Mouse (Mus musculus): ENCODE results near the gene Arhgef18. TPM values are rescaled to one million over a fixed set of nuclear protein-coding genes. Genes with fewer than 3 reads are reported as not detected.
A peak's percentile ranks its signal among the peaks of the same experiment; 100 is the strongest.

The Arhgef18 gene
- 6.9 and 7.6 TPM in 2 replicates for polyA plus RNA-seq (2015; fragmentation: Nextera tagmentation; extraction: Ambion mirVana)

GRCm38 (mm10) chr8:3392771-3393710 is at the start of gene Arhgef18:
TSS of gene Arhgef18 (plus strand) at chr8:3393006.
- H3K27ac ChIP-seq (ENCODE audit: low read length) = no peak within 1 kb of the TSS
- H3K9ac ChIP-seq (ENCODE audit: low read length) = peak within 1 kb of the TSS; percentile 70
- ATAC-seq (ENCODE audit: low read depth) = peak; percentile 99
- no peaks in the 10 kb centered on the region for H3K9me3 ChIP-seq (ENCODE audit: control insufficient read depth, low read length)
- peak within 1 kb of the TSS; percentile 56 for H3K4me3 ChIP-seq (ENCODE audit: low read length)
- no peaks in the 10 kb centered on the region for H3K36me3 ChIP-seq (ENCODE audit: control insufficient read depth, insufficient read depth, low read length)
- peak within 1 kb of the TSS; percentile 58 for H3K4me2 ChIP-seq (ENCODE audit: low read depth, low read length)
- 2% methylated on average over 44 of the region's 48 CpGs for whole genome bisulfite sequencing
- no peaks in the 10 kb centered on the region for H3K27me3 ChIP-seq (ENCODE audit: control insufficient read depth, insufficient read depth, low read depth, low read length)
- peaks cover 14% of the 10 kb centered on the region for H3K4me1 ChIP-seq (replicated peaks; ENCODE audit: control insufficient read depth, insufficient read depth, low read length)

DNA sequence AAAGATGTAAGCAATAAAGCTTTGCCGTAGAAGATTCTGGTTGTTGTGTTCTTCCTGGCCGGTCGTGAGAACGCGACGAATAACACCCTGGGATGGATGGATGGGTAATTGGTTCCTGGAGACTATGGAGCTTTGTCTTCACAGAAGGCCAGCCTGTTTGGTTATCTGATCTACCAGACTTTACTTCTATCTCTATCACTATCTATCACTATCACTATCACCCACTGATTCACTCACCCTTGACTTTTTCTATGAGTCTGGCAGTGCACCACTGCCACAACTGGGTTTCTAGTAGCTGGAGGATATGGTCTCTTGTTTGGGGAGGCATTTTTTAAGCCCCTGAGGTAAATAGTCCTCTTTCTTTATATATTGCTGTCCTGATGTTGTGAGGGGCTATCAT is 47.5 kb upstream of the Arhgef18 start:
- 94% methylated on average over 6 of the region's 6 CpGs for WGBS
- ATAC-seq (ENCODE audit: low read depth) = no peak
- Histone ChIP-seq H3K9ac (ENCODE audit: low read length) (no peak overlapping the region), H3K4me3 (ENCODE audit: low read length) (no peak overlapping the region), H3K4me1 (replicated peaks; ENCODE audit: control insufficient read depth, insufficient read depth, low read length) (no peaks in the 10 kb centered on the region), H3K27me3 (ENCODE audit: control insufficient read depth, insufficient read depth, low read depth, low read length) (no peaks in the 10 kb centered on the region), H3K4me2 (ENCODE audit: low read depth, low read length) (no peak overlapping the region), H3K9me3 (ENCODE audit: control insufficient read depth, low read length) (no peaks in the 10 kb centered on the region), H3K27ac (ENCODE audit: low read length) (no peak overlapping the region), H3K36me3 (ENCODE audit: control insufficient read depth, insufficient read depth, low read length) (no peaks in the 10 kb centered on the region)

DNA sequence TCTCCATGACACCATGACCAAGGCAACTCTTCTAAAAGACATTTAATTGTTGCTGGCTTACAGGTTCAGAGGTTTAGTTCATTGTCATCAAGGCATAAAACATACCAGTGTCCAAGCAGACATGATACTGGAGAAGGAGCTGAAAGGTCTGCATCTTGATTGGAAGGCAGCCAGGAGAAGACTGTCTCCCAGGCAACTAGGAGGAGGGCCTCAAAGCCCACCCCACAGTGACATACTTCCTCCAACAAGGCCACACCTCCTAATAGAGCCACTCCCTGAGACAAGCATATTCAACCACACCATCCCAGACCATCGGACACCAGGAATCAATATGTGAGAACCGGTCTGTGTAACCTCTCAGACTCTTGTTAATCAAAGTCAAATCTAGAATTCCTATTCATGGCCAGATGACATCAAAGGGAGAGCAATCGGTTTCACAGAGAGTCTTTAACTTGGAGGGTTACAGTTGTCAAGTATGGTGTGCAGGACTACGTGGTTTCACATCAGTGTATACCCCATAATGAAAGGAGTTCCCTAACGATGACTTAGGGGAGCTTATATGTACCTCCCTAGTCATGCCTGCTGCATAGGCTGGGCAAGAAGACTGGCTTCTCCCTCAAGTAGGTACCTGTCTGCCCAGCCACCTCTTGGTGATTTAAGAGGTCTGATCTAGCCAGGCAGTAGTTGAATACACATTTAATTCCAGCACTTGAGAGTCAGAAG is 46.0 kb upstream of the Arhgef18 start:
- 74% methylated on average over 5 of the region's 5 CpGs for WGBS
- ATAC-seq (ENCODE audit: low read depth) = no peak
- no peaks in the 10 kb centered on the region for H3K9me3 ChIP-seq (ENCODE audit: control insufficient read depth, low read length)

DNA sequence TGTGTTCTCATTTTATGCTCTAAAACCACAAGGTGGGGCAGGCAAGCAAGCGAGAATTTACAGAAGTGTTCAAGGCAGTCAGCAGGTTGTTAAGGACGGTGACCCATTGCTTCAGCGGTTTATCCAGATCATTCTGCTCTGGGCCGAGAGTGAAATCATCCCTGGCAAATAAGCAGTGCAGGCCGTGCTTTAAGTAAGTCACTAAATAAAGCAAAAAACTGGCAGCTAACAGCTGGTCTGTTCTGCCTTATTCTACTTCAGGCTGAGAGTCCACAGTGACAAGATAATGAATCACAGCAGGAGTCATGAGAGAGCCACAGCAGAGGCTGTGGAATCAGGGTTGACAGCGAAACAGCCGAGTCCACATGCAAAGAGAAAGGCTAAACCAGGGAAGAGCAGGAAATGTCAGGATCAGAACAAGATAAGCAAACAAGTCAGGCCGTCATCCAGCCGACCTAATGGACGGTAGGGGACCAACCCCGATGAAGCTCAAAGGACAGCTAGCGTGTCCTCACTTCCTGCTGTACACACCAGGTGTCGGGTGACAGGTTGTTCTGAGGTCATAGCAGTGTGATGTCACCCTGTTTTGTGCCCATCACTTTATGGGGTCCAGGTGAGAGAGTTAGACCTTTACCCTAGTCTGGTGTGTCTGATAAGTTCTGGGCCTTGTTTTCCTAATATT is 44.5 kb upstream of the Arhgef18 start:
- Histone ChIP-seq H3K27me3 (ENCODE audit: control insufficient read depth, insufficient read depth, low read depth, low read length) (no peaks in the 10 kb centered on the region), H3K36me3 (ENCODE audit: control insufficient read depth, insufficient read depth, low read length) (no peaks in the 10 kb centered on the region)
- 20% methylated on average over 13 of the region's 13 CpGs for WGBS

More for the DNA sequence above, 46.0 kb upstream of the Arhgef18 start:
- Histone ChIP-seq H3K4me1 (replicated peaks; ENCODE audit: control insufficient read depth, insufficient read depth, low read length) (no peaks in the 10 kb centered on the region), H3K4me2 (ENCODE audit: low read depth, low read length) (no peak overlapping the region), H3K9ac (ENCODE audit: low read length) (no peak overlapping the region), H3K27me3 (ENCODE audit: control insufficient read depth, insufficient read depth, low read depth, low read length) (no peaks in the 10 kb centered on the region), H3K27ac (ENCODE audit: low read length) (no peak overlapping the region), H3K4me3 (ENCODE audit: low read length) (no peak overlapping the region), H3K36me3 (ENCODE audit: control insufficient read depth, insufficient read depth, low read length) (no peaks in the 10 kb centered on the region)

DNA sequence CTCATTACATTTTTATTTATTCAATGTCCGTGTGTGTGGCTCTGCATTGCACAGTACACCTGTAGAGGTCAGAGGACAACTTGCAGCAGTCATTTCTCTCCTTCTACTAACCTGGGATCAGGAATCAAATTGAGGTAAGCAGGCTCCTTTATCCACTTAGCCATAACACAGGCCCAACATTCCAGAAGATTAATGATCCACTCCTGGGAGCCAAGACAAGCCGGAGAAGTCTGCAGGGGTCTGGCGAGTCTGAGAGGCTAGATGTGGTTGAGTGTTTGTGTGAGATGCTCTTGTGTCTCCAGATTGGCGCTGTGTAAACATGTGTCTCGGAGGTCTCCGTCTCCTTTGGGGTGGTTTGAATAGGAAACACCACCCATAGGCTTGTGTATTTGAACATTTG is 42.1 kb upstream of the Arhgef18 start:
- Histone ChIP-seq H3K27ac (ENCODE audit: low read length) (no peak overlapping the region), H3K27me3 (ENCODE audit: control insufficient read depth, insufficient read depth, low read depth, low read length) (no peaks in the 10 kb centered on the region), H3K4me2 (ENCODE audit: low read depth, low read length) (no peak overlapping the region), H3K4me1 (replicated peaks; ENCODE audit: control insufficient read depth, insufficient read depth, low read length) (no peaks in the 10 kb centered on the region; the same call in 1 of the 2 replicates), H3K36me3 (ENCODE audit: control insufficient read depth, insufficient read depth, low read length) (no peaks in the 10 kb centered on the region), H3K4me3 (ENCODE audit: low read length) (no peak overlapping the region), H3K9me3 (ENCODE audit: control insufficient read depth, low read length) (no peaks in the 10 kb centered on the region), H3K9ac (ENCODE audit: low read length) (no peak overlapping the region)
- WGBS = 16% methylated on average over 6 of the region's 6 CpGs
- ATAC-seq (ENCODE audit: low read depth) = no peak

More for the DNA sequence above, 44.5 kb upstream of the Arhgef18 start:
- no peak for ATAC-seq (ENCODE audit: low read depth)
- H3K4me2 ChIP-seq (ENCODE audit: low read depth, low read length) = no peak overlapping the region
- H3K4me1 ChIP-seq (replicated peaks; ENCODE audit: control insufficient read depth, insufficient read depth, low read length) = no peaks in the 10 kb centered on the region; the same call in 1 of the 2 replicates
- H3K9ac ChIP-seq (ENCODE audit: low read length) = no peak overlapping the region
- no peaks in the 10 kb centered on the region for H3K9me3 ChIP-seq (ENCODE audit: control insufficient read depth, low read length)
- no peak overlapping the region for H3K27ac ChIP-seq (ENCODE audit: low read length)
- H3K4me3 ChIP-seq (ENCODE audit: low read length) = no peak overlapping the region

GRCm38 (mm10) chr8:3352715-3353114 is 40.1 kb upstream of the Arhgef18 start:
- Histone ChIP-seq H3K27me3 (ENCODE audit: control insufficient read depth, insufficient read depth, low read depth, low read length) (no peaks in the 10 kb centered on the region), H3K4me1 (replicated peaks; ENCODE audit: control insufficient read depth, insufficient read depth, low read length) (no peaks in the 10 kb centered on the region; the same call in 1 of the 2 replicates), H3K4me2 (ENCODE audit: low read depth, low read length) (no peak overlapping the region), H3K4me3 (ENCODE audit: low read length) (no peak overlapping the region), H3K36me3 (ENCODE audit: control insufficient read depth, insufficient read depth, low read length) (no peaks in the 10 kb centered on the region), H3K9ac (ENCODE audit: low read length) (no peak overlapping the region), H3K9me3 (ENCODE audit: control insufficient read depth, low read length) (no peaks in the 10 kb centered on the region), H3K27ac (ENCODE audit: low read length) (peak overlapping the region; percentile 19)
- 53% methylated on average over 6 of the region's 6 CpGs for WGBS
- ATAC-seq (ENCODE audit: low read depth) = peak; percentile 67

DNA sequence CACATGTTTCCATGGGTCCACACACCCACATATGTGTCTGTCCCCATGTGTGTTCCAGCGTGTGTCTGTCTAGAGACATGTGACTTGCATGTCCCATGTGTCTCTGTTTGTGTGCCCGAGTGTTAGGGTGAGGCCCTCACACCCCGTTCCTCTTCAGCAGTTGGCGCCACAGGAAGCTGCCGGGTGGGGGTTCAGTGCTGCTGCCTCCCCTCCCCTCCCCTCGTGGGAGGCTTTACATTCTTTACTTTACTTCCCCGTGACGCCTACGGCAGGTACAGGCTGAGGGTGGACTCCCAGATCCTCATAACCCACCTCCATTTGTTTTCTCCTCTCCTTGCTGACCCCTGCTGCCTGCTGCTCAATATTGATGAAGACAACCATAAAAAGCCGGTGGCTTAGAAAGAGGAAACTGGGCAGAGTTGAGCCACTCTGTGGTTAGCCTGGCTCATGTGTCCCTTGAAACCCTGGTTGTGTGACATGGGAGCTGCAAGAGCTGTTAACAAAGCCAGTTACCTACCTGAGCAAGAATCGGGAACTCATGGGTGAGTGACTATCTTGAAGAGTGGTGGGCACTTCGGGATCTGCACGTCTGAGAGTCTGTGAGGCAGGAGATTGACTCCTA is 39.5 kb upstream of the Arhgef18 start, which contains the start of gene A430078G23Rik:
Gene A430078G23Rik (plus strand): TSS at position 227 of the 622 bp plus-strand sequence.
- Histone ChIP-seq H3K27ac (ENCODE audit: low read length) (peak within 1 kb of the TSS; percentile 19), H3K36me3 (ENCODE audit: control insufficient read depth, insufficient read depth, low read length) (no peaks in the 10 kb centered on the region), H3K9ac (ENCODE audit: low read length) (no peak within 1 kb of the TSS), H3K4me2 (ENCODE audit: low read depth, low read length) (peak within 1 kb of the TSS; percentile 28; the same call in 1 of the 2 replicates), H3K27me3 (ENCODE audit: control insufficient read depth, insufficient read depth, low read depth, low read length) (no peaks in the 10 kb centered on the region), H3K4me3 (ENCODE audit: low read length) (no peak within 1 kb of the TSS), H3K9me3 (ENCODE audit: control insufficient read depth, low read length) (no peaks in the 10 kb centered on the region), H3K4me1 (replicated peaks; ENCODE audit: control insufficient read depth, insufficient read depth, low read length) (no peaks in the 10 kb centered on the region; the same call in 1 of the 2 replicates)
- peak; percentile 35; the same call in 1 of the 2 replicates for ATAC-seq (ENCODE audit: low read depth)
- WGBS = 37% methylated on average over 13 of the region's 13 CpGs

GRCm38 (mm10) chr8:3353811-3354442 is 38.9 kb upstream of the Arhgef18 start:
- Histone ChIP-seq H3K9me3 (ENCODE audit: control insufficient read depth, low read length) (no peaks in the 10 kb centered on the region), H3K27me3 (ENCODE audit: control insufficient read depth, insufficient read depth, low read depth, low read length) (no peaks in the 10 kb centered on the region), H3K27ac (ENCODE audit: low read length) (no peak overlapping the region), H3K4me3 (ENCODE audit: low read length) (no peak overlapping the region), H3K4me2 (ENCODE audit: low read depth, low read length) (no peak overlapping the region), H3K36me3 (ENCODE audit: control insufficient read depth, insufficient read depth, low read length) (no peaks in the 10 kb centered on the region), H3K4me1 (replicated peaks; ENCODE audit: control insufficient read depth, insufficient read depth, low read length) (no peaks in the 10 kb centered on the region; the same call in 1 of the 2 replicates), H3K9ac (ENCODE audit: low read length) (no peak overlapping the region)
- 59% methylated on average over 6 of the region's 6 CpGs for whole genome bisulfite sequencing
- no peak for ATAC-seq (ENCODE audit: low read depth)

All from lung, embryonic 16.5 days (tissue).